Mouse (Mus musculus): ENCODE data around the gene Hmcn2. TPM values are rescaled to one million over a fixed set of nuclear protein-coding genes. Genes with fewer than 3 reads are reported as not detected.

Gene Hmcn2
- polyA plus RNA-seq, 1 experiment from 2014 or later: 5.5 TPM

DNA sequence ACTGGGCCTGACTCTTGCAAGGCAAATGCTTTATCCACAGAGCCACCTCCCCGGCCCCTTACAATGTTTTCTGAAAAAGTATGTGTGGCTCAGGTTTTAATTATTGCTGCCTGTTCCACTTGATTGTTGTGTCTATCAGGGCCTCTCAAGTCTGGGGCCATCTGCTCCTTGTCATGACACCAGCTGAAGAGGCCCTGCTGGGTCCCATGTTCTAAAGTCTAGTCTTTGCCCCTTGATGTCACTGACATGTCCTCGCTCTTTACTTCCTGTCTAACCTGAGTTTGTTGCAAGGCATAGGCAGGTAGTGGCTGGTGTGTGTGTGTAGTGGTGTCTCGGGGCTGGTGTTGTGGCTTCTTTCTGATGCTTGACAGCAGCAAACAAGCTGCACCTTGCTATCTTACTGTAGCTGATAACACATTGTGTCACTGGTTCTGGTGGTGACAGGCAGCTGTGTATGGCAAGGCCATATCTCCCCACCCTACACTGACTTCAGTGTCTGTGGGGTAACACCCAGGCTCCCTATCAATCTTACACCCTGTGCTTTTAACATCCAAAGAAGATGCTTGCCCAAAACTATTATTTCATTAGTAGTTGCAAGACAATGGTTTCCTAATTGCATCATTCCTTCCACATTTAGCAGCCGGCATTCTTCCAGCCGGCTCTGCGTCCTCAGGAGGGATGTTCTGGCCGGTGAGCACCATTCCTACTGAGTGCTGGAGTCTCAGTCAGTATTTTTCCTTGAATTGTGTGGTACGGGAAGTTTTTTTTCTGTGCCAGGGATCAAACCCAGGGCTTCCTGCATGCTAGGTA lies 27.7 kb downstream of the Hmcn2 start:
- 0 out of 2 replicates have a peak, but pooled peaks have one; percentile 29 for ATAC-seq
- H3K27me3 ChIP-seq (replicated peaks; ENCODE audit: control insufficient read depth, insufficient read depth, low read length): no peaks in the 10 kb centered on the region
- no peaks in the 10 kb centered on the region for H3K36me3 ChIP-seq (ENCODE audit: control insufficient read depth, insufficient read depth)
- no peak for TF ChIP-seq CTCF (IDR thresholded peaks at IDR 0.05; ENCODE audit: low read depth)
- no peak overlapping the region for H3K27ac ChIP-seq (ENCODE audit: low read depth, low read length)
- WGBS: 68% methylated on average over 8 of the region's 8 CpGs
- no peak overlapping the region for H3K4me3 ChIP-seq (ENCODE audit: low read depth, low read length)
- no peak overlapping the region for H3K9ac ChIP-seq (ENCODE audit: low read depth, low read length)
- H3K9me3 ChIP-seq (ENCODE audit: control insufficient read depth): no peaks in the 10 kb centered on the region
- no peak overlapping the region for H3K4me2 ChIP-seq (replicated peaks; ENCODE audit: low read depth)
- H3K4me1 ChIP-seq (replicated peaks; ENCODE audit: control insufficient read depth, insufficient read depth, low read length): no peaks in the 10 kb centered on the region

DNA sequence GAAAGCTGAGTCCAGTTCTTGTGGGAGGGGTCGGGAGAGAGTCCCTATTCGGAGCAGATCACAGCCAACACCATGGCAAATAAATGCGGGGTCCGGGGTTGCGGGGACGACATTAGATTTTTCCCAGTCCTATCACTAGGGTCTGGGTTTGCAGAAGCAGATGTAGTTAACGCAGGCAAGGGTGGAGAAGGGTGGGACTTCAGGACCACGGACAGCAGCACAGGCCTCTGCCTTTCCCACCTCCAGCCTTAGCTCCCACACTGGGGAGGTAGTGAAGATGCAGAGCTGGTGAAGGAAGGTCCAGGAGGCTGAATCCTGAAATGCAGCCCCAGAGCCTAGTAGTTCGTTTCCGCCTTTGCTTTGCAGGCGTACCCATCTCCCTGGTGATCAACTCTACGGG lies 31.9 kb downstream of the Hmcn2 start:
- ATAC-seq: no peak
- H3K4me2 ChIP-seq (replicated peaks; ENCODE audit: low read depth): no peak overlapping the region
- no peak overlapping the region for H3K9ac ChIP-seq (ENCODE audit: low read depth, low read length)
- no peaks in the 10 kb centered on the region for H3K36me3 ChIP-seq (ENCODE audit: control insufficient read depth, insufficient read depth)
- H3K27ac ChIP-seq (ENCODE audit: low read depth, low read length): no peak overlapping the region
- no peaks in the 10 kb centered on the region for H3K27me3 ChIP-seq (replicated peaks; ENCODE audit: control insufficient read depth, insufficient read depth, low read length)
- H3K4me1 ChIP-seq (replicated peaks; ENCODE audit: control insufficient read depth, insufficient read depth, low read length): no peaks in the 10 kb centered on the region
- WGBS: 26% methylated on average over 12 of the region's 12 CpGs
- no peaks in the 10 kb centered on the region for H3K9me3 ChIP-seq (ENCODE audit: control insufficient read depth)
- no peak overlapping the region for H3K4me3 ChIP-seq (ENCODE audit: low read depth, low read length)
- no peak for TF ChIP-seq CTCF (IDR thresholded peaks at IDR 0.05; ENCODE audit: low read depth)

DNA sequence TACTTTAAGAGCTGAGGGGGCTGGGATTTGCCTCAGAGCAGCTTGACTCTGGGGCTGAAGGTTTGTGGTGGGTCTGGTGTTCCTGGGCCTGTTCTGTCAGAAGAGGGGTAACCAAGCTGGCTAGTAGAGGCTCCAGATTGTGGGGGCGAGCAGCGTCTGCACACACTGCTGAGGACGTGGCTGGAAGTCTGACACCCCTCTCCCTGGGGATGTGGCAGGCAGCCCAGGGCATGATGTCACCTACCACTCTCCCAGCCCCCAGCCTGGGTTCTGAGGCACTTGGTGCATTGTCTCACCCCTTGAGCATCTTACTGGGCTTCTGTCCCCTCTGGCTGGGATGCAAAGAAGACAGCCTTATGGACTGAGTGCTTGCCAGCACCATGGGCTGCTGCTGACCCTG lies 34.2 kb downstream of the Hmcn2 start:
- no peak for ATAC-seq
- Histone ChIP-seq H3K4me1 (replicated peaks; ENCODE audit: control insufficient read depth, insufficient read depth, low read length) (no peaks in the 10 kb centered on the region), H3K9ac (ENCODE audit: low read depth, low read length) (no peak overlapping the region), H3K27ac (ENCODE audit: low read depth, low read length) (no peak overlapping the region), H3K4me3 (ENCODE audit: low read depth, low read length) (no peak overlapping the region), H3K4me2 (replicated peaks; ENCODE audit: low read depth) (no peak overlapping the region), H3K9me3 (ENCODE audit: control insufficient read depth) (no peaks in the 10 kb centered on the region), H3K27me3 (replicated peaks; ENCODE audit: control insufficient read depth, insufficient read depth, low read length) (no peaks in the 10 kb centered on the region), H3K36me3 (ENCODE audit: control insufficient read depth, insufficient read depth) (no peaks in the 10 kb centered on the region)
- no peak for TF ChIP-seq CTCF (IDR thresholded peaks at IDR 0.05; ENCODE audit: low read depth)
- WGBS: 58% methylated on average over 3 of the region's 3 CpGs

DNA sequence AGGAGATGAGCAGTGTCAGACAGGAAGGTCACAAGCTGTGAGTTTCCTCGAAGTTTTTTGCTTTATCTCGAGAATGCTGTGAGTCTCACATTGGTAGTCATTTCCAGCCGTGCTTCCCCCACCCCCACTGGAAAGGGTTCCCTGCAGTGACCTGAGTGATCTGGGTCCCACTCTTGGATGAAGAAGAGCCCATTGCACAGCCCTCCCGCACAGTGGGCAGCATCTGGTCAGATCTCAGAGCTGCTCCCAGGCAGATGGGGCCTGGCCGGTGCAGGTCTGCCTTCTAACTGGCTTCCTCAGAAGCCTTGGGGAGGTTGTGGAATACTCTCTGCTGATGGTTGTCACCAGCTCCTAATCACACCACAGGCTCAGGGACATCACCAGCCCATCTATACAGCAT lies 34.6 kb downstream of the Hmcn2 start:
- Histone ChIP-seq H3K9me3 (ENCODE audit: control insufficient read depth) (no peaks in the 10 kb centered on the region), H3K4me3 (ENCODE audit: low read depth, low read length) (no peak overlapping the region), H3K4me1 (replicated peaks; ENCODE audit: control insufficient read depth, insufficient read depth, low read length) (no peaks in the 10 kb centered on the region), H3K4me2 (replicated peaks; ENCODE audit: low read depth) (no peak overlapping the region), H3K9ac (ENCODE audit: low read depth, low read length) (no peak overlapping the region), H3K27ac (ENCODE audit: low read depth, low read length) (no peak overlapping the region), H3K36me3 (ENCODE audit: control insufficient read depth, insufficient read depth) (no peaks in the 10 kb centered on the region), H3K27me3 (replicated peaks; ENCODE audit: control insufficient read depth, insufficient read depth, low read length) (no peaks in the 10 kb centered on the region)
- WGBS: 72% methylated on average over 5 of the region's 5 CpGs
- ATAC-seq: no peak
- no peak for TF ChIP-seq CTCF (IDR thresholded peaks at IDR 0.05; ENCODE audit: low read depth)

DNA sequence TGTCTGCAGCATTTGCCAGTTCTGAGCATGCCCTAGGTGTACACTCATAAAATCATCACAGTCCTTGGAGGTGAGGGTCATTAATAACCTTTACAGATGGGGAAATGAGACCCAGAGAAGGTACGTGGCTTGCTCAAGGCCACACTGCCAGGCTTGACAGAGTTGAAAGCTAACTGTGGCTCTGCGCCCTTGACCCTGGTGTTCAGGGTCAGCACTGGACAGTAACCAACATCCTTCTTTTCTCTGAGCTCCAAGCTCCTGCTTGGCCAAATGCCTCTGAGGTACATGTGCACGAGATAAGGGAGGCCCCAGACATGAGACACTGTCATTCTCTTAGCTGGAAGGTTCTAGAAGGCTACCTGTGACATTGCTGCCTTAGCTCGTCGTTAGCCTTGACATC lies 42.6 kb downstream of the Hmcn2 start:
- TF ChIP-seq CTCF (IDR thresholded peaks at IDR 0.05; ENCODE audit: low read depth): no peak
- H3K4me2 ChIP-seq (replicated peaks; ENCODE audit: low read depth): no peak overlapping the region
- H3K27me3 ChIP-seq (replicated peaks; ENCODE audit: control insufficient read depth, insufficient read depth, low read length): no peaks in the 10 kb centered on the region
- no peaks in the 10 kb centered on the region for H3K9me3 ChIP-seq (ENCODE audit: control insufficient read depth)
- no peak overlapping the region for H3K27ac ChIP-seq (ENCODE audit: low read depth, low read length)
- no peak overlapping the region for H3K9ac ChIP-seq (ENCODE audit: low read depth, low read length)
- no peaks in the 10 kb centered on the region for H3K4me1 ChIP-seq (replicated peaks; ENCODE audit: control insufficient read depth, insufficient read depth, low read length)
- no peak overlapping the region for H3K4me3 ChIP-seq (ENCODE audit: low read depth, low read length)
- 66% methylated on average over 5 of the region's 5 CpGs for WGBS
- H3K36me3 ChIP-seq (ENCODE audit: control insufficient read depth, insufficient read depth): no peaks in the 10 kb centered on the region
- ATAC-seq: no peak

DNA sequence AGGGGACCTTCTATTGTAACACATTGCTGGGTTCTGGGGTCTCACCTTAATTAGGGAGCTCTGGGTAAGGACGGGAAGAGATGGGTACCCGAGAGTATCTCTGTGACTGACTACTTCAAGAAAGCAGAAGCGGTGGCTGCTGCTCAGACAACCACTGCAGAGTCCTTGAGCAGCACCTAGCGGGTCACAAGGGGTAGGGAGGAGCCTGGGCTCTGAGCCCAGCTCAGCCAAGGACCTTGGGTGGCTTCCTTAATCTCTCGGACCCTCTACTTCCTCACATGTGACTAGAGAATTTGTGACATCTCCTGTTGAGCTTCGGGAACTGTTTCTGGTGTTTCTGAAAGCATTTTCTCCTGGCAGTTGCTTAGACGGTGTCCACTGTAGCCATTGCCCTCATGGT lies 45.1 kb downstream of the Hmcn2 start:
- TF ChIP-seq CTCF (IDR thresholded peaks at IDR 0.05; ENCODE audit: low read depth): no peak
- no peak for ATAC-seq
- Histone ChIP-seq H3K9me3 (ENCODE audit: control insufficient read depth) (no peaks in the 10 kb centered on the region), H3K27ac (ENCODE audit: low read depth, low read length) (no peak overlapping the region), H3K4me3 (ENCODE audit: low read depth, low read length) (no peak overlapping the region), H3K9ac (ENCODE audit: low read depth, low read length) (no peak overlapping the region), H3K4me1 (replicated peaks; ENCODE audit: control insufficient read depth, insufficient read depth, low read length) (no peaks in the 10 kb centered on the region), H3K4me2 (replicated peaks; ENCODE audit: low read depth) (no peak overlapping the region), H3K36me3 (ENCODE audit: control insufficient read depth, insufficient read depth) (no peaks in the 10 kb centered on the region), H3K27me3 (replicated peaks; ENCODE audit: control insufficient read depth, insufficient read depth, low read length) (no peaks in the 10 kb centered on the region)
- 68% methylated on average over 7 of the region's 7 CpGs for WGBS
